Mouse (Mus musculus): Measurements from ENCODE around the gene Asxl1. TPM values are rescaled to one million over a fixed set of nuclear protein-coding genes. Genes with fewer than 3 reads are reported as not detected.

The Asxl1 gene
- total RNA-seq, 2 experiments from 2014 or later = 27.5 to 30.3 TPM

DNA sequence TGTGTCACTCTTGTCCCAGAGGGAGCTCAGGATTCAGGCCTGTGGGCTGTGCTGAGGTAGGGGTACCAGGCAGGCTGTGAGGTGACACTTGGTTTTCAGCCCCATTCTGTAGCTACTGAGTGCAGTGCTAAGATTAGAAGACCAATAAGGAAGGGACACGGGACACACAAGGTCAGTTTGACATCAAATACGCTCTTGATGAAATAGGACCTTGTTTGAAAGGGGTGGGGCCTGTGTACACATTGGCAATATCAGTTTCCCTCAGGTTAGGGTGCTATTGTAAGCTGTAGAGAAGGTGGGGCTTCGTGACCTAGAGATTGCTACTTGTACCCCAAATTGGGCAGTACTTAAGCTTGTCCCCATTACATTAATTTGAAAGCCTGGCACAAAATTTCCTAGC is 59.3 kb downstream of the Asxl1 start:
- no peak for DNase-seq
- intact Hi-C loops (cut with DNase I) = no loop called here

DNA sequence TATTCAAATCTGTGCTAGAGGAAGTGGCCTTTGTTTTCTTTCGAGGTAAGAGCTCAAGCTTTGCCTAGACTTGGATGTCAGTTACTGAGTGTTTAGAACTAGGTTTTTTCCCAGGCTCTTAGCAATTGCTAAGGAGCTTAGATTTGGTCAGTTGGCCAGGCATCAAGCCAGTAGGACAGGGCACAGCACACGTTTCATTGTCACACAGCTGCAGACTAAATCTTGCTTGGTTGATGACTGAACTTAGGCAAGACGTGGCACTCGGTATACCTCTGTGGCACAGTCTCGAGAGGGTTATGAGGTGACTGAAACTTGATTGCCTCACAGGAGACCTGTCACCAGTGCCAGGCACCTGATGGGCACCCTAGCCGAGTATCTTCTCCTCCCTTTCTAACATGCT is 61.3 kb downstream of the Asxl1 start:
- intact Hi-C loops (cut with DNase I) = no loop called here
- no peak for DNase-seq

DNA sequence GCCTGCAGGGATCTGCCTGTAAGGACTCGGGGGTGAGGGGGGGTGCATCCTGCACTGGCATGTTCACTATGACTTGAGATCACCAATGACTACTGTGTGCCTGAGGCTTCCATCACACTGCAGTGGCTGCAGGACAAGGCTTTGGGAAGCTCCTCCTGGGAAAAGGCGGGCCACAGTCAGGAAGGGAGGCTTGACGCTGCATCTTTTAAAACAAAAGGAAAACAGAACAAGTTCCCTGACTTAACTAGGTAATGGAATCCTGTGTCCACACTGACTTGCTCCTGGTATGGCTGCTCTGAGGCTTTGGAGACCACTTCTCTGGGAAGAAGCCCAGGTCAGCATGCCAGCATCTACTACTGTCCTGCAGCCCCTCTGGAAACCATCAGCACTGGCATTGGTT is 63.3 kb downstream of the Asxl1 start:
- intact Hi-C loops (cut with DNase I) = no loop called here
- no peak for DNase-seq

DNA sequence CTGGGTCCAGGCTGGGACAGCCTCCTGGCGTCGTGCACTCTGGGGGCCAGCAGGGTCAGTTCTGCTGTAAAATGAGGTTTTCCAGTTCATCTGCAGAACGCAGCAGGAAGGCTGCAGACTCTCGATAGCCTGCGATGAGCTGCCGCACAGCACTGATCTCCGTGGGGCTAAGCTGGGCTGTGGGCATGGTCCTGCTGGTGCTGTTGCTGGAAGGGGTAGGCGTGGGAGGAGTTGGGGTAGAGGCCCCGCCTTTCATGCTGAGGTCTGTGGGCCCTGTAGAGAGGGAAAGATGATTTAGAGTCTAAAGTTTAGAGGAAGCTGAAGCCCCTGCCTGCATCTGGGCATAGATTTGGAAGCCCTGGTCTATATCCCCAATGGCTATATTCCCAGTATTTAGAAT is 65.9 kb downstream of the Asxl1 start:
- no peak for DNase-seq
- intact Hi-C loops (cut with DNase I) = loop anchor here (5.0 kb wide), 1 partner anchor 169 kb away; the partner anchor contains the start of genes Plagl2 and Pofut1

DNA sequence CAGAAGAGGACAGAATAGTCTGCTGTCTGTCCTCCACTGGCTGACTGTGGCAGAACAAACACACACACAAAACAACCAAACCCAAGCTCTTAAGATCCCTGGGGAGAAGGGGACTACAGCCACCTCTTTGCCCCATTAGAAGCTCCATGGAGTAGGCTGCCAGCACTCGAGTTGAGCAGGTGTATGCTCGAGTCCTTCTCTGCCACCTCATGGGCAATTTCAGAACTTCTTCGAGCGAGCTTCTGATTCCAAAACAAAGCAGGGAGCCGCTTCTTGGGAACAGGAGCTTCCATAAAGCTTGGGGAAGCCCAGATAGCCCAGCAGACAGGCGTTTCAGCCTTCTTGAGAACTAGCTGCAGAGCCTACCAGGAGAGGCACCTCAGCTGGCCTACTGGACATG is 66.9 kb downstream of the Asxl1 start:
- intact Hi-C loops (cut with DNase I) = loop anchor here (5.0 kb wide), 1 partner anchor 170 kb away; the partner anchor contains the start of genes Plagl2 and Pofut1
- no peak for DNase-seq

DNA sequence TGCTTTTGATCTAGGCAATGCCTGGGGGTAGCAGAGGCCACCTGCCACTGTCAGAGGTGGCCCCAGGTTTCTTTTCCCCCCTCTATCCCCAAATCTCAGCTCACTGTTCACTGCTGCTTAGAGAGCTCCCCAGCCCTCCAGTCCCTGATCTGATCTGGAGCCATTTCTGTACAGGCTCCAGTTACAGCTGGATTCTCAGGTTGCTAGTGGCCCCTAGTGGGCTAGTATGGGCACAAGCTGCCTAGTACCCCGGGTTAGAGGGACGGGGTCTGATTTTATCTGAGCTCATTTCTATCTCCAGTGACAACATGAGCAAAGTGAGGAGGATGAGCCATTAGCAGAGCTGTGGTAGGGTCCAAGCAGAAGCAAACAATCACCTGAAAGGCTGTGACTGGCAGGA is 69.0 kb downstream of the Asxl1 start:
- intact Hi-C loops (cut with DNase I) = loop anchor here (2.0 to 5.0 kb wide), 2 partner anchors 172 to 266 kb away; partner anchors contain the start of genes Plagl2 and Pofut1
- DNase-seq = peak; percentile 46 to 57

DNA sequence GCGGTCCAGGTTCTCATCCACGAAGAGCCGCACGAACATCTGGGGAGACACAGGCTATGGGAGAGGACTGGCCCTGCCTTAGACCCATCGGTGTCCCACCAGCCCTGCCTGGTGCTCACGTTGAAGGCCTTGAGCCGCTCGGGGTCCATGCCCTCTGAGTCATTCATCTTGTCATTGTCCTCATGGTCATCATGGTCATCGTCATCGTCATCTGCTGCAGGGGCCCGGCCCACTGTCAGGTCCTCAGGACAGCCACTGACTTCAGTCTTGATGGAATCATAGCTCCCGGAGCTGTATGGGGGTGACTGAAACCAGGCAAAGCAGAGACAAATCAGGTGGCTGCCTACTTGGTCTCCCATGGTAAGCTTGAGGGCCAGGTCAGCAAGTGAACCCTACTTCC is 72.2 kb downstream of the Asxl1 start:
- DNase-seq = no peak
- intact Hi-C loops (cut with DNase I) = no loop called here

GRCm38 (mm10) chr2:153418381-153418780 is 72.8 kb downstream of the Asxl1 start:
- intact Hi-C loops (cut with DNase I) = no loop called here

GRCm38 (mm10) chr2:153421233-153421632 is 75.6 kb downstream of the Asxl1 start:
- no peak for DNase-seq
- intact Hi-C loops (cut with DNase I) = no loop called here

More at GRCm38 (mm10) chr2:153418381-153418780, 72.8 kb downstream of the Asxl1 start:
- DNase-seq = no peak

DNA sequence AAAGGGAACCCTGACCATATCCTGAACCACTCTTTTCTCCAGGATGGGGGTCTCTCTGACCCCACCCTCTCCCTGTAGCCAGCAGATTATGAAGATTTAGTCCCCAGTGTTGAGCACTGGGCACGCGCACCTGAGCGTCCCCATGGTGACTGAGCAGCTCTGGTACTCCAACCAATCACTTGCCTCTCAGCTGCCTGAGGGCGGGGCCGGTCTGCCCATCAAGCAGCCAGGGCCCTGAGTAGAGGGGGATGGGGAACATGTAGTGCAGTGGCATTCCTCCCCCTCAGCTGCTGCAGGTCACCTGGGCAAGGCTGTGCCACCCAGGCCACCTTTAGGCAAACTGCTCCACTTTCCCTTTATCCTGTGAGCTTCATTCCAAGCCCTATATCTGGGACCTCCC is 76.4 kb downstream of the Asxl1 start:
- DNase-seq = no peak
- intact Hi-C loops (cut with DNase I) = no loop called here

DNA sequence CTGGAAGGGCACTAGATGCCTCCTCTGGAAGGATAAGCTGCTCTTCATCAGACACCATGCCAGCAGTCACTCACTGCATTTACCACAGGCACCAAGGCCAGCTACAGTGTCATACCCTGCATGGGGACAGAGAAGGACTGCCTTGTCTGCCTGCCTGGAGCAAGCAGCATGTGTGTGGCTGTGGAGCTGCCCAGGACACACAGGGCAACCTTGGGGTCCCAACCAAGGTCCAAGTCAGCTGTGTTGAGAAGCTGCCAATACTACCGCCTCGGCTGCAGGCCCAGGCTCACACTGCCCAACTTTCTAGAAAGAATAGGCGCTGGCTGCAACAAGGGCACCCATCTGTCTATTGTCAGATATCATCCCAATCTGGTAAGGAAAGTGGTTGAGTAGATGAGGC is 77.5 kb downstream of the Asxl1 start:
- intact Hi-C loops (cut with DNase I) = no loop called here
- DNase-seq = peak; percentile 64 to 70

DNA sequence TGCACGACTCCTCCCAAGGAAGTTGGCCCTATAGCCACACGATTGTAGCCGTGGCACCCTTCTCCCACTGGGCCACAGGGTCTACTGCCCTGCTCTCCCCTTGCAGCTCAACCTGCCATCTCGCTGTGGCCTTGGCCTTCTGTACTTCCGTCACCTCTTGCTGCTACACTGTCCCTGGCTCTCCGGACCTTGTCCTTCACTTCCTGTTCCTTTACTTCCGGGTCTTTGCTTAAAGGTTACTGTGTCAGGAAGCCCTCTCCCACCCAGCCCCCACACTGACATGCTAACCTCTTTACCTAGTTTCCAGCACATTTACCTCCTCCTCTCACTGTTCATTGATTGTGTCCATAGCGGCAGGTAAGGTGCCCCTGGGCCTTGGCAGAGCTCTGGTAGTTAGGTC is 78.9 kb downstream of the Asxl1 start:
- no peak for DNase-seq
- intact Hi-C loops (cut with DNase I) = no loop called here

GRCm38 (mm10) chr2:153425124-153425844 is 79.7 kb downstream of the Asxl1 start:
- DNase-seq = no peak
- intact Hi-C loops (cut with DNase I) = no loop called here

GRCm38 (mm10) chr2:153425998-153426670 is 80.5 kb downstream of the Asxl1 start:
- DNase-seq = no peak
- intact Hi-C loops (cut with DNase I) = no loop called here

DNA sequence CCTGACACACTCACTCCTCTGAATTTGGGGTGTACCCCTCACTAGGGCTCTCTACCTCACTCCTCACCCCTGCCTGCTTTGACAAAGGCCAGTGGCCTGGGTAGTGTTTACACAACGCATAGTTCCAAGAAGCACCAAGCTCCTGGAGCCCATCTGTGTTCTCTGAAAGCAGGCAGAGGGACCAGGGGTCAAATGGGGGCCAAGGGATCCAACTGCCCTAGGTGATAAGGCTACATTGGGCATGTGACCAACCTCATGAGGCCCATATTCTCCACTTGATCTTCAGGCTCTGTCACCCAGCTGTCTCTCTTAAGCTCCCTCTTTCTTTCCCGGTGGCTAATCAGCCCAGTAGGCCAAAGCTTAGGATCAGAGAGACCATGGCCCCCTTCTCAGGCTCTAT is 81.3 kb downstream of the Asxl1 start:
- intact Hi-C loops (cut with DNase I) = no loop called here
- DNase-seq = no peak

DNA sequence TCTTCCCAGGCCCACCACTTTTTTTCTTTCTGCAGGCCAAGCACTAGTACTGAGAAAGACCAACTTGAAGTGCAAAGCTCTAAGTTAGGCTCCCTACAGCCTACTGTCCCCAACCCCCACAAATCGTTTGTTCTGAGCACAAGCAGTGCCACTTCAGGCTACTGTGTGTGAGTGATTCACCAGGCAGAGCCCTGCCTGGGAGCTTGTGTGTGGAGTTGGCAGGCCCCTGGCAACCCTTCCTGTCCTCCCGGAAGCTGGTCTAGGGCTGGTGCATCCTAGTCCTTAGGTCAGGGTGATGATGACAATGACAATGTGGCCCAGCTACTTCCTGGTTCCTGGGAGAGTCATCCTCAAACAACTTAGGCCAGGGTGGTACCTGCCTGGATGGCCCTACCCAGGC is 82.9 kb downstream of the Asxl1 start:
- intact Hi-C loops (cut with DNase I) = no loop called here
- DNase-seq = no peak

- intact Hi-C loops (cut with DNase I) = no loop called here
These were observed 84.9 kb downstream of the Asxl1 start for GRCm38 (mm10) chr2:153430571-153430970.

GRCm38 (mm10) chr2:153432492-153432891 is 86.9 kb downstream of the Asxl1 start:
- intact Hi-C loops (cut with DNase I) = no loop called here
- DNase-seq = no peak

More at GRCm38 (mm10) chr2:153430571-153430970, 84.9 kb downstream of the Asxl1 start:
- no peak for DNase-seq

- intact Hi-C loops (cut with DNase I) = no loop called here
- no peak for DNase-seq
These were observed 88.2 kb downstream of the Asxl1 start for GRCm38 (mm10) chr2:153433859-153434258.

DNA sequence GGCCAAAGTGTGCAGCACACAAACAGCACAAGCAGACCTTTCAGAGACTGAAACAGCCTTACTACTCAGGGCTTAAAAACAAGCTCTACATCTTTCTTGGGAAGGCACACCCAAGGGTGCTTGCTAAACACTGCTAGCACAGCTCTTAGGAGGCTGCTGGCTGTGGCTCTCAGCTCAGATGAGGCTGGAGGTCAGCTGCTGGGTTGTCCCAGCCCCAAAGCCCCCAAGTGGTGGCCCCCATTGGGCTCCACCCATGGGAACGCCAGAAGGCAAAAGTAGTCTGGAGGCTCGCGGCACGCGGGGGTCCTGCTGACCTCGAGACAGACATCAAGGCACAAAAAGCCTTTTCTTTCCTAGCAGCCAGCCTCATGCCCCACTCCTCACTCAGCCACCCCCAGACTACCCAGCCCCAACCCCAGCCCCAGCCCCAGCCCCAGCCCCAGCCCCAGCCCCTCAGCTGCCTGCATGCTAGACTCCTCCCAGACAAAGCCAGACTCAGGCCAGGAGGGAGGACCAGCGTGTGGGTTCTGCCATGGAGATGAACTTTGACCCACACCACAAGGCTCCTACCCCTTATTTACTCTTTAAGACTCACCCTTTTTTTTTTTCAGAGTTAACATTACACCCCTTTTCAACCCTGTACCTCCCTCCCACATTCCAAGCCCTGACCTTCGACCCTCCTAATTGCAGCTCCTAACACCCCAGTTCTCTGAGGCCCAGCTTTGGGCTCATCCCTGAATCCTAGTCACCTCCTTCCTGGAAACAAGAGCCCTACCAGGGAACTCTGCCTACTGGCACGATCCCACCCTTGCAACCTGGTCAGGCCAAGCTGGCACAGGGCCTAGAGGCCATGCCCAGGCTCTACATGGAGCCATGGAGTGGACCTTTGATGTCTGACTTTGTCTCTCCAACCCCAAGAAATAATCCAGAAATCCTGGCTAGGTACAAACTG is 89.5 kb downstream of the Asxl1 start:
- peak; percentile 54 to 57 for DNase-seq
- intact Hi-C loops (cut with DNase I) = no loop called here
